ENCODE assay signal across 8 mouse cellular contexts in genomic region chr3:51417135-51417458, GRCm38 (mm10). TPM values are rescaled to one million over a fixed set of nuclear protein-coding genes. Genes with fewer than 3 reads are reported as not detected.
A peak's percentile ranks its signal among the peaks of the same experiment; 100 is the strongest.
DNase-seq lines count a peak whose midpoint lies in the region; ATAC-seq and TF ChIP-seq lines count a peak whose summit lies in the region.

No protein-coding gene starts in this region.

- no peak for DNase-seq in lung, adult 2 months
- DNase-seq in lung, postnatal 36 days: no peak
- DNase-seq in limb, embryonic 10.5 days (ENCODE audit: low spot score): no peak
- DNase-seq in cerebellum, adult 11-12 months: no peak

- no peak for ATAC-seq in activated CD4-positive, CD25-positive, alpha-beta regulatory T cell, adult 4 months
- no peak for ATAC-seq in megakaryocyte-erythroid progenitor cell, adult 5-6 weeks (replicated peaks; ENCODE audit: low FRiP score, low TSS enrichment, poor library complexity, severe bottlenecking)

- peaks cover 10% of the 10 kb centered on the region for H3K4me1 ChIP-seq in lung, adult 2 months (ENCODE audit: control insufficient read depth, insufficient read depth, low read length)
- peaks cover 8% of the 10 kb centered on the region; the same call in 1 of the 2 replicates for H3K4me1 ChIP-seq in embryonic fibroblast, embryonic 13.5 days (ENCODE audit: control insufficient read depth, insufficient read depth, low read length)
- peaks cover 15% of the 10 kb centered on the region for H3K4me1 ChIP-seq in limb, embryonic 10.5 days
- H3K4me1 ChIP-seq in olfactory bulb, adult 2 months (ENCODE audit: control insufficient read depth, insufficient read depth, low read length): no peaks in the 10 kb centered on the region

- peak overlapping the region; percentile 98 for H3K4me3 ChIP-seq in lung, adult 2 months (replicated peaks; ENCODE audit: extremely low read depth, low read depth, low read length)
- H3K4me3 ChIP-seq in embryonic fibroblast, embryonic 13.5 days (ENCODE audit: insufficient read depth, low read length): peak overlapping the region; percentile 99
- peak overlapping the region; percentile 100 for H3K4me3 ChIP-seq in limb, embryonic 10.5 days
- H3K4me3 ChIP-seq in olfactory bulb, adult 2 months (ENCODE audit: insufficient read depth, low read depth, low read length): peak overlapping the region; percentile 96

- H3K9me3 ChIP-seq in limb, embryonic 10.5 days (replicated peaks): no peaks in the 10 kb centered on the region

- TF ChIP-seq POLR2A in lung, adult 2 months (IDR thresholded peaks at IDR 0.05; ENCODE audit: borderline replicate concordance, extremely low read depth, low read depth, low read length): no peak
- no peak for TF ChIP-seq POLR2A in embryonic fibroblast, embryonic 13.5 days (IDR thresholded peaks at IDR 0.05; ENCODE audit: low read depth, low read length)
- no peak for TF ChIP-seq POLR2A in olfactory bulb, adult 2 months (IDR thresholded peaks at IDR 0.05; ENCODE audit: insufficient read depth, low read depth, low read length)

- WGBS in lung, adult 2 months: 5% methylated on average over 8 of the region's 8 CpGs
- 11% methylated on average over 8 of the region's 8 CpGs for WGBS in limb, embryonic 10.5 days
- WGBS in olfactory bulb, adult 2 months: 4% methylated on average over 8 of the region's 8 CpGs

- no peak for TF ChIP-seq CTCF in lung, adult 2 months (IDR thresholded peaks at IDR 0.05; ENCODE audit: insufficient read depth, low read length)
- no peak for TF ChIP-seq CTCF in embryonic fibroblast, embryonic 13.5 days (IDR thresholded peaks at IDR 0.05; ENCODE audit: borderline replicate concordance, insufficient read depth, low read length)
- no peak for TF ChIP-seq CTCF in olfactory bulb, adult 2 months (IDR thresholded peaks at IDR 0.05; ENCODE audit: insufficient read depth, low read depth, low read length)

- H3K27ac ChIP-seq in embryonic fibroblast, embryonic 13.5 days (ENCODE audit: insufficient read depth, low read length): no peak overlapping the region
- peak overlapping the region; percentile 97 for H3K27ac ChIP-seq in limb, embryonic 10.5 days
- no peak overlapping the region for H3K27ac ChIP-seq in olfactory bulb, adult 2 months (ENCODE audit: insufficient read depth, low read depth, low read length)

- no peaks in the 10 kb centered on the region for H3K27me3 ChIP-seq in limb, embryonic 10.5 days (ENCODE audit: low read depth, poor library complexity, severe bottlenecking)

- peaks cover 17% of the 10 kb centered on the region for H3K36me3 ChIP-seq in limb, embryonic 10.5 days

RNA-seq across cellular contexts. Expression of gene Naa15, which starts 2.1 kb away (rescaled TPM):
- polyA plus RNA-seq in lung, adult 2 months (2012; rRNA removed): 2.1 and 3.9 TPM in 2 replicates
- 86.3 and 105 TPM in 2 replicates for polyA plus RNA-seq in embryonic fibroblast, embryonic 13.5 days (2011; ENCODE audit: insufficient read length, low read depth, missing spikeins)
- polyA plus RNA-seq in limb, embryonic 10.5 days (2016; fragmentation: Nextera tagmentation; extraction: Ambion mirVana): 61.8 and 64.0 TPM in 2 replicates
- not detected in 2 replicates for polyA plus RNA-seq in olfactory bulb, adult 2 months (2012; ENCODE audit: insufficient read depth, insufficient read length, low replicate concordance, missing spikeins)
- polyA plus RNA-seq in activated CD4-positive, CD25-positive, alpha-beta regulatory T cell, adult 4 months (2017; shearing (Covaris generic)): 10 to 100 TPM; 19.8 to 36.4 TPM
- total RNA-seq in megakaryocyte-erythroid progenitor cell, adult 5-6 weeks (2014; fragmentation: Nextera tagmentation): 116 and 129 TPM in 2 replicates
- 123 and 152 TPM in 2 replicates for total RNA-seq in megakaryocyte-erythroid progenitor cell, adult 5-6 weeks (2017)

RNA-seq across cellular contexts. Expression of gene Ndufc1, which starts 8.3 kb away (rescaled TPM):
- 88.1 and 106 TPM in 2 replicates for polyA plus RNA-seq in lung, adult 2 months (2012; rRNA removed)
- polyA plus RNA-seq in embryonic fibroblast, embryonic 13.5 days (2011; ENCODE audit: insufficient read length, low read depth, missing spikeins): 205 and 215 TPM in 2 replicates
- polyA plus RNA-seq in limb, embryonic 10.5 days (2016; fragmentation: Nextera tagmentation; extraction: Ambion mirVana): 565 and 602 TPM in 2 replicates
- polyA plus RNA-seq in olfactory bulb, adult 2 months (2012; ENCODE audit: insufficient read depth, insufficient read length, low replicate concordance, missing spikeins): not detected in 2 replicates
- polyA plus RNA-seq in activated CD4-positive, CD25-positive, alpha-beta regulatory T cell, adult 4 months (2017; shearing (Covaris generic)): 100 to 1,000 TPM; 213 to 287 TPM
- total RNA-seq in megakaryocyte-erythroid progenitor cell, adult 5-6 weeks (2014; fragmentation: Nextera tagmentation): 273 and 323 TPM in 2 replicates
- 64.5 and 116 TPM in 2 replicates for total RNA-seq in megakaryocyte-erythroid progenitor cell, adult 5-6 weeks (2017)

RNA-seq across cellular contexts. Expression of gene Mgarp, which starts 20.6 kb away (rescaled TPM):
- not detected in 2 replicates for polyA plus RNA-seq in lung, adult 2 months (2012; rRNA removed)
- 0.70 and 1.1 TPM in 2 replicates for polyA plus RNA-seq in embryonic fibroblast, embryonic 13.5 days (2011; ENCODE audit: insufficient read length, low read depth, missing spikeins)
- 3.8 and 4.9 TPM in 2 replicates for polyA plus RNA-seq in limb, embryonic 10.5 days (2016; fragmentation: Nextera tagmentation; extraction: Ambion mirVana)
- polyA plus RNA-seq in olfactory bulb, adult 2 months (2012; ENCODE audit: insufficient read depth, insufficient read length, low replicate concordance, missing spikeins): not detected in 2 replicates
- polyA plus RNA-seq in activated CD4-positive, CD25-positive, alpha-beta regulatory T cell, adult 4 months (2017; shearing (Covaris generic)): 1 to 10 TPM; 1.5 to 6.0 TPM
- total RNA-seq in megakaryocyte-erythroid progenitor cell, adult 5-6 weeks (2014; fragmentation: Nextera tagmentation): not detected in 2 replicates
- total RNA-seq in megakaryocyte-erythroid progenitor cell, adult 5-6 weeks (2017): not detected in 2 replicates

Comparison
In these comparisons a context has a peak if more than half of its experiments do, and no peak if none do; other contexts are left out.
1. RNA of gene Ndufc1, which starts 8.3 kb away (polyA plus RNA-seq): 565 to 602 TPM in limb, embryonic 10.5 days, 213 to 287 TPM in activated CD4-positive, CD25-positive, alpha-beta regulatory T cell, adult 4 months, 205 to 215 TPM in embryonic fibroblast, embryonic 13.5 days and 88.1 to 106 TPM in lung, adult 2 months; not detected in olfactory bulb, adult 2 months; every median in the first group is over 10 times any median in the second.
2. Peak in every context shown above with its lines, with median percentiles within 50 percentile points of each other: H3K4me3 ChIP-seq.